Mouse (Mus musculus) liver, embryonic 12.5 days (tissue): ENCODE measurements around the gene Spsb3. TPM values are rescaled to one million over a fixed set of nuclear protein-coding genes. Genes with fewer than 3 reads are reported as not detected.

Experiments
- ATAC-seq: fragments of 200-750 bp; cut with Nextera tagmentation; 2 replicates; pipeline ENCODE4 v1.8.0; 2017; ENCODE audit warnings: moderate number of reproducible peaks, mild to moderate bottlenecking, moderate library complexity
- H3K27ac ChIP-seq: fragments of 300-500 bp; sonication (generic); 2 replicates; pipeline ENCODE4 v1.5.1; 2016; ENCODE audit warnings: mild to moderate bottlenecking
- H3K27me3 ChIP-seq: fragments of 300-500 bp; sonication (generic); replicated peaks from 2 replicates; pipeline ENCODE4 v1.6.1; 2016; ENCODE audit warnings: mild to moderate bottlenecking, moderate library complexity
- H3K36me3 ChIP-seq: fragments of 300-500 bp; sonication (generic); 2 replicates; pipeline ENCODE4 v1.6.1; 2016; ENCODE audit warnings: mild to moderate bottlenecking, moderate library complexity
- H3K4me1 ChIP-seq: fragments of 300-500 bp; sonication (generic); 2 replicates; pipeline ENCODE4 v1.6.1; 2016
- H3K4me2 ChIP-seq: fragments of 300-500 bp; sonication (generic); 2 replicates; pipeline ENCODE4 v1.6.1; 2016; ENCODE audit warnings: mild to moderate bottlenecking, moderate library complexity
- H3K4me3 ChIP-seq: fragments of 300-500 bp; sonication (generic); 2 replicates; pipeline ENCODE4 v1.5.1; 2016; ENCODE audit warnings: mild to moderate bottlenecking, moderate library complexity
- H3K9ac ChIP-seq: fragments of 300-500 bp; sonication (generic); 2 replicates; pipeline ENCODE4 v1.6.1; 2016; ENCODE audit warnings: mild to moderate bottlenecking, moderate library complexity
- H3K9me3 ChIP-seq: fragments of 300-500 bp; sonication (generic); replicated peaks from 2 replicates; pipeline ENCODE4 v1.6.1; 2016; ENCODE audit warnings: mild to moderate bottlenecking, moderate library complexity
- WGBS: fragments of 180-500 bp; shearing (Covaris S2); methylation state at CpG from one replicate; pipeline ENCODE4 v1.1.7; 2016; ENCODE audit not compliant: insufficient replicate concordance; 5-methylcytosine and 5-hydroxymethylcytosine counted together
- polyA plus RNA-seq: library from polyadenylated mRNA; unstranded; fragments of >200 nt; fragmentation: Nextera tagmentation; extraction: Ambion mirVana; gene quantifications from 2 replicates; pipeline ENCODE4 v1.2.1, GENCODE M21; 2016

Spsb3 gene
- polyA plus RNA-seq, 1 experiment from 2014 or later = 37.5 TPM

DNA sequence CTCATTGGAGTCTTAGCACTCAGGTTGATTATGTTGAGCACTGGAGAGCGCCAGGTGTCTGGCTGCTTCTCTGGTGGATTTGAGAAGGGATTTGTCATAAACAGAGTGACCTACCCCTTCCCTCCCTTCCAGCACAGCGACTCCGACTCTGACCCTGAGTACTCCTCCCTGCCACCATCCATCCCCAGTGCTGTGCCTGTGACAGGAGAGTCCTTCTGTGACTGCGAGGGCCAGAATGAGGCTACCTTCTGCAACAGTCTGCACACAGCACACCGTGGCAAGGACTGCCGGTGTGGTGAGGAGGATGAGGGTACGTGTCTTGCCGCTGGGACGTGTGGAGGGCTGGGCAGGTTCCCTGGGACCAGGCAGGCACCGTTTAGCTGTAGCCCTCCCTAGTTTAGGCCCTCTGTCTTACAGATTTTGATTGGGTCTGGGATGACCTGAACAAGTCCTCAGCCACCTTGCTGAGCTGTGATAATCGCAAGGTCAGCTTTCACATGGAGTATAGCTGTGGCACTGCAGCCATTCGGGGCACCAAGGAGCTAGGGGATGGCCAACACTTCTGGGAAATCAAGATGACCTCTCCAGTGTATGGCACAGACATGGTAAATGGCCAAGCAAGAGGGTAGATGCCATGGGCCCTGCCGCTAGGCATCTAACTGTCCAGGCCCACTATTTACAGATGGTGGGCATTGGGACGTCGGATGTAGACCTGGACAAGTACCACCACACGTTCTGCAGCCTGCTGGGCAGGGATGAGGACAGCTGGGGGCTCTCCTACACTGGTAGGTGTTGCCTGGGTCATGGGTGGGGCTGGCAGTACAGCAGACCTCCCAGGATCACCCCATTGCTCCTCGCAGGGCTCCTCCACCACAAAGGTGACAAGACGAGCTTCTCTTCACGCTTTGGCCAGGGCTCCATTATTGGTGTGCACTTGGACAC, 4.0 kb downstream of the Spsb3 start:
- 85% methylated on average over 19 of the region's 19 CpGs for WGBS
- Histone ChIP-seq H3K4me3 (no peak overlapping the region), H3K9ac (no peak overlapping the region), H3K36me3 (peaks cover 63% of the 10 kb centered on the region), H3K27me3 (no peaks in the 10 kb centered on the region), H3K4me1 (peaks cover 54% of the 10 kb centered on the region), H3K27ac (peak overlapping the region; percentile 91; the same call in 1 of the 2 replicates), H3K9me3 (no peaks in the 10 kb centered on the region), H3K4me2 (no peak overlapping the region)
- ATAC-seq = no peak

DNA sequence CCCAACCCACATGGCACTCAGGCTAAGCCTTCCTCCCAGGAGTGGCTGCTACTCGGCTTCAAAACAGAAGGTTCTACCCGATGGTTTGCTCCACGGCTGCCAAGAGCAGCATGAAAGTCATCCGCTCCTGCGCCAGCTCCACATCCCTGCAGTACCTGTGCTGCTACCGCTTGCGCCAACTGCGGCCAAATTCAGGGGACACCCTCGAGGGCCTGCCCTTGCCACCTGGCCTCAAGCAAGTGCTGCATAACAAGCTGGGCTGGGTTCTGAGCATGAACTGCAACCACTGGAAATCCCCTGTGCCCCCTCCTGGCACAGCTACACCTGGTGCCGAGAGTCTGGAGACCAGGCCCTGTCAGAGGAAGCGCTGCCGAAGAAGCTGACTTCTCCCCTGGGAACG, 4.9 kb downstream of the Spsb3 start:
- Histone ChIP-seq H3K4me1 (peaks cover 60% of the 10 kb centered on the region), H3K27ac (peak overlapping the region; percentile 17; the same call in 1 of the 2 replicates), H3K4me3 (no peak overlapping the region), H3K4me2 (no peak overlapping the region), H3K9ac (no peak overlapping the region), H3K36me3 (peaks cover 63% of the 10 kb centered on the region), H3K27me3 (no peaks in the 10 kb centered on the region), H3K9me3 (no peaks in the 10 kb centered on the region)
- ATAC-seq = no peak
- WGBS = 79% methylated on average over 13 of the region's 13 CpGs

- H3K9me3 ChIP-seq = no peaks in the 10 kb centered on the region
- 87% methylated on average over 12 of the region's 12 CpGs for WGBS
- H3K27me3 ChIP-seq = no peaks in the 10 kb centered on the region
- H3K4me3 ChIP-seq = no peak overlapping the region
- ATAC-seq = no peak
- no peak overlapping the region for H3K4me2 ChIP-seq
- H3K4me1 ChIP-seq = peaks cover 64% of the 10 kb centered on the region
- peaks cover 71% of the 10 kb centered on the region for H3K36me3 ChIP-seq
- H3K27ac ChIP-seq = no peak overlapping the region
- H3K9ac ChIP-seq = no peak overlapping the region
Measured at GRCm38 (mm10) chr17:24892785-24893184, 6.3 kb downstream of the Spsb3 start.

DNA sequence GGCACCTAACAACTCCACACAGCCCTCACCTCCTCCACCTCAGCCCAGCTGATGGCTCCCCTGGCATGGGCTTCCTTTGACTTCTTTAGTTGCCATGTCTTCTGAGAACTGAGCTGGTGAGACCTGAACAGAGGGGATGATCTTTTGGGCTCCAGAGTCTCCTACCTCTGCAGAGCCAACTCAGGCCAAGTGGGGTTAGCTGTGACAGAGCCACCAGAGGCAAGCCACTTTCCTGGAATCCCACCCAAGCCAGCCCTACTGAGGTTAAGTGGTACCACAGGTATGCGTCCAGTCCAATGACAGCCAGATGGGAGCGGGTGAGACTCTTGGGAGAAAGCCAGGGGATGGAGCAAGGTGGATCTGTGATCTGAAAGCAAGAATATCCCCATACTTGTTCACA, 6.8 kb downstream of the Spsb3 start:
- H3K9ac ChIP-seq = peak overlapping the region; percentile 88; the same call in 1 of the 2 replicates
- no peaks in the 10 kb centered on the region for H3K9me3 ChIP-seq
- WGBS = 89% methylated on average over 2 of the region's 2 CpGs
- H3K4me2 ChIP-seq = peak overlapping the region; percentile 97
- ATAC-seq = no peak
- H3K36me3 ChIP-seq = peaks cover 71% of the 10 kb centered on the region
- peaks cover 63% of the 10 kb centered on the region for H3K4me1 ChIP-seq
- no peaks in the 10 kb centered on the region for H3K27me3 ChIP-seq
- H3K4me3 ChIP-seq = peak overlapping the region; percentile 92; the same call in 1 of the 2 replicates
- no peak overlapping the region for H3K27ac ChIP-seq

- peaks cover 71% of the 10 kb centered on the region for H3K36me3 ChIP-seq
- peak; percentile 17; the same call in 1 of the 2 replicates for ATAC-seq
Measured at GRCm38 (mm10) chr17:24894061-24894994, 7.9 kb downstream of the Spsb3 start.

GRCm38 (mm10) chr17:24894995-24895547, 8.6 kb downstream of the Spsb3 start, which contains the start of the genes Eme2 and Mrps34:
TSS of gene Eme2 (minus strand) at chr17:24895087.
TSS of gene Mrps34 (plus strand) at chr17:24895116.
- Histone ChIP-seq H3K9ac (peak within 1 kb of the TSS; percentile 88), H3K9me3 (no peaks in the 10 kb centered on the region), H3K4me2 (peak within 1 kb of the TSS; percentile 97), H3K4me1 (peaks cover 47% of the 10 kb centered on the region), H3K27ac (peak within 1 kb of the TSS; percentile 89), H3K4me3 (peak within 1 kb of the TSS; percentile 92), H3K27me3 (no peaks in the 10 kb centered on the region), H3K36me3 (peaks cover 71% of the 10 kb centered on the region)
- ATAC-seq = peak; percentile 55
- under 1% methylated on average over 62 of the region's 62 CpGs for WGBS

More at GRCm38 (mm10) chr17:24894061-24894994, 7.9 kb downstream of the Spsb3 start:
- WGBS = 8% methylated on average over 31 of the region's 31 CpGs
- H3K27ac ChIP-seq = peak overlapping the region; percentile 89
- H3K27me3 ChIP-seq = no peaks in the 10 kb centered on the region
- H3K9me3 ChIP-seq = no peaks in the 10 kb centered on the region
- peak overlapping the region; percentile 88 for H3K9ac ChIP-seq
- peaks cover 53% of the 10 kb centered on the region for H3K4me1 ChIP-seq
- H3K4me3 ChIP-seq = peak overlapping the region; percentile 92
- peak overlapping the region; percentile 97 for H3K4me2 ChIP-seq

DNA sequence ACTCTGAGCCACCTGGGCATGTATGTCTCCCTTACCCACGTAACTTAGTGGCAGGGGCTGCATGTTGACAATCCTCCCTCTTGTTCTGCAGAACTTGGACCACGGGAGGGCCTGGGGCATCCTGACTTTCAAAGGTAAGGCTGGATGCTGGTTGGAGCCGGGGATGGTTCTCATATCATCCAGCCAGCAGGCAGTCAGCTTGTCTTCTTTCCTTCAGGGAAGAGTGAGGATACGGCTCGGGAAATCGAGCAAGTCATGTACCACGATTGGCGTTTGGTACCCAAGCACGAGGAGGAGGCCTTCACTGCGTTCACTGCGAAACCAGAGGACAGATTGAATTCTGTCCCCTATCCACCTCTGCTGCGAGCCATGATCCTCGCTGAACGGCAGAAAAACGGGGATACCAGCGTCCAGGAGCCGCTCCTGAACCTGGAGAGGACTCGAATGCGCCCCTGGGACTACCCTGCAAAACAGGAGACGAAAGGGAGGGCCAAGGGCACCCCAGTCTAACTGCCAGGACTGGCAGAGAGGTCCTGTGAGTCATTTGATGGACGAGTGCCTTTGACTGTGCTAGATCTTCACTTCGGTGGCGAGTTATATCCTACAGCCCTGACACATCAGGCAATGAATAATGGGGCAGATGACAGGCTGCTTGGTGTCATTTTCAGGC, 9.3 kb downstream of the Spsb3 start:
- Histone ChIP-seq H3K36me3 (peaks cover 71% of the 10 kb centered on the region), H3K9ac (peak overlapping the region; percentile 88), H3K4me2 (peak overlapping the region; percentile 97), H3K4me3 (peak overlapping the region; percentile 92), H3K9me3 (no peaks in the 10 kb centered on the region), H3K4me1 (peaks cover 49% of the 10 kb centered on the region), H3K27me3 (no peaks in the 10 kb centered on the region), H3K27ac (peak overlapping the region; percentile 89)
- 8% methylated on average over 23 of the region's 23 CpGs for WGBS
- peak; percentile 13 for ATAC-seq

GRCm38 (mm10) chr17:24896241-24896992, 10.0 kb downstream of the Spsb3 start, which contains the start of gene Nme3:
TSS of gene Nme3 (plus strand) at chr17:24896500.
- H3K36me3 ChIP-seq = peaks cover 71% of the 10 kb centered on the region
- 2% methylated on average over 50 of the region's 50 CpGs for whole genome bisulfite sequencing
- H3K4me3 ChIP-seq = peak within 1 kb of the TSS; percentile 92
- H3K9me3 ChIP-seq = no peaks in the 10 kb centered on the region
- peak within 1 kb of the TSS; percentile 97 for H3K4me2 ChIP-seq
- peak within 1 kb of the TSS; percentile 88 for H3K9ac ChIP-seq
- peak within 1 kb of the TSS; percentile 89 for H3K27ac ChIP-seq
- H3K27me3 ChIP-seq = no peaks in the 10 kb centered on the region
- peaks cover 50% of the 10 kb centered on the region for H3K4me1 ChIP-seq
- ATAC-seq = peak; percentile 80

DNA sequence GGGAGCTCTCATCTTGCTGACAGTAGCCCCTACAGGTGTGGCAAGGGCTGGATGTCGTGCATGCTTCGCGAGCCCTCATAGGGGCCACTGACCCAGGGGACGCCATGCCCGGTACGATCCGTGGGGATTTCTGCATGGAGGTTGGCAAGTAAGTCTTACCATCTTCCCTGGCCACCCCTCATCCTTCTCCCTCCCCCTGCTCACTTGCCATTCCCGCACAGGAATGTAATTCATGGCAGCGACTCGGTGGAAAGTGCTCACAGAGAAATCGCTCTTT, 10.5 kb downstream of the Spsb3 start:
- WGBS = 51% methylated on average over 11 of the region's 11 CpGs
- peak overlapping the region; percentile 88 for H3K9ac ChIP-seq
- no peak for ATAC-seq
- peak overlapping the region; percentile 89 for H3K27ac ChIP-seq
- peak overlapping the region; percentile 92 for H3K4me3 ChIP-seq
- H3K27me3 ChIP-seq = no peaks in the 10 kb centered on the region
- peak overlapping the region; percentile 97 for H3K4me2 ChIP-seq
- peaks cover 71% of the 10 kb centered on the region for H3K36me3 ChIP-seq
- peaks cover 55% of the 10 kb centered on the region for H3K4me1 ChIP-seq
- H3K9me3 ChIP-seq = no peaks in the 10 kb centered on the region

DNA sequence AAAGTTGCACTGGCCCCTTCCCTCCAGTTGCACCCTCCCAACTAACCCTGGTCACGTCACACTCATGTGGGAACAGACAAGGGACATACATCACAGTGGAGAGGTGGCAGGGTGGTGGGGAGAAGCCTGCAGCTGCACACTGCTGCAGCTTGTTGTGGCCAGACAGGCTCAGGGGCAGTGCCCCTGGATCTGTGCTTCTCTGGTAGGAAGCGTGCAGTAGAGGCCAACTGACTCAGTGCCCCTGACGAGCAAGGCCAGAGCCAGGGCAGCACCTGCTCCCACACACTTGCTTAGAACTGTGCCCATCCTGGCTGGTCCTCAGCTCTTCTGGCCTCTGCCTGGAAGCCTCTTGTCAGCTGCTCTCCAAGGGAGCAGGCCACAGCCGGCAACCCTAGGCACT, 11.2 kb downstream of the Spsb3 start:
- peak overlapping the region; percentile 92 for H3K4me3 ChIP-seq
- H3K36me3 ChIP-seq = peaks cover 71% of the 10 kb centered on the region
- peak overlapping the region; percentile 88 for H3K9ac ChIP-seq
- no peak for ATAC-seq
- H3K27me3 ChIP-seq = no peaks in the 10 kb centered on the region
- WGBS = 78% methylated on average over 4 of the region's 4 CpGs
- no peaks in the 10 kb centered on the region for H3K9me3 ChIP-seq
- H3K4me1 ChIP-seq = peaks cover 62% of the 10 kb centered on the region
- H3K27ac ChIP-seq = peak overlapping the region; percentile 89
- peak overlapping the region; percentile 97 for H3K4me2 ChIP-seq
